Mouse (Mus musculus): Measurements from ENCODE around the gene 1600002K03Rik. TPM values are rescaled to one million over a fixed set of nuclear protein-coding genes. Genes with fewer than 3 reads are reported as not detected.

Gene 1600002K03Rik
- polyA plus RNA-seq, 1 experiment: 7.6 TPM

GRCm38 (mm10) chr10:80139975-80140665 is 32.6 kb upstream of the 1600002K03Rik start:
- Histone ChIP-seq H3K36me3 (ENCODE audit: control insufficient read depth, insufficient read depth, low read length, poor library complexity, severe bottlenecking) (peaks cover 15% of the 10 kb centered on the region), H3K27me3 (ENCODE audit: control insufficient read depth, insufficient read depth, low read length, poor library complexity, severe bottlenecking) (no peaks in the 10 kb centered on the region), H3K9me3 (replicated peaks; ENCODE audit: control insufficient read depth, insufficient read depth, low read length, poor library complexity, severe bottlenecking) (no peaks in the 10 kb centered on the region), H3K27ac (ENCODE audit: insufficient read depth, low read length) (0 out of 2 replicates have a peak overlapping the region, but pooled peaks have one; percentile 4), H3K4me3 (ENCODE audit: low read depth, low read length) (no peak overlapping the region), H3K4me1 (ENCODE audit: control insufficient read depth, insufficient read depth, low read length) (no peaks in the 10 kb centered on the region), H3K9ac (ENCODE audit: low read depth, poor library complexity, severe bottlenecking) (no peak overlapping the region)
- TF ChIP-seq CTCF (IDR thresholded peaks at IDR 0.05; ENCODE audit: low read depth, low read length): no peak
- TF ChIP-seq EP300 (IDR thresholded peaks at IDR 0.05; ENCODE audit: insufficient read depth, low read depth, low read length): no peak
- TF ChIP-seq POLR2A (IDR thresholded peaks at IDR 0.05; ENCODE audit: insufficient read depth, low read length): no peak

DNA sequence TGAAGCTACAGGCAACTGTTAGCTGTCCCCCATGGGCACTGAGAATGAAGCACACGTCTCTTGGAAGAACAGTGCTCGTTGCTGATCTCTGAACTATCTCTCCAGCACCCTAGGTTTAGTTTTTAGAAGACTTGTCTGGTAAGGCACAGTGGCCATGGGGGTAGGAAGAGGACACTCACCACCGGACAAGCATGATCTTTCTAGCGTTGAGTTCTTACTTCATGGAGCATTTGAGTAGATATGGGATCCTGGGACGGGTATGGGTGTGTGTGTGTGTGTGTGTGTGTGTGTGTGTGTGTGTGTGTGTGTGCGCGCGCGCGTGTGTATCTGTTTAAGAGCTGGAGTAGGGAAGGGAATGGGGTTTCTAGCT is 32.1 kb upstream of the 1600002K03Rik start, which contains the start of gene Cbarp:
TSS of gene Cbarp (minus strand) at position 170 of the 370 bp plus-strand sequence.
- Histone ChIP-seq H3K36me3 (ENCODE audit: control insufficient read depth, insufficient read depth, low read length, poor library complexity, severe bottlenecking) (peaks cover 17% of the 10 kb centered on the region), H3K27me3 (ENCODE audit: control insufficient read depth, insufficient read depth, low read length, poor library complexity, severe bottlenecking) (no peaks in the 10 kb centered on the region), H3K4me3 (ENCODE audit: low read depth, low read length) (peak within 1 kb of the TSS; percentile 59), H3K4me1 (ENCODE audit: control insufficient read depth, insufficient read depth, low read length) (no peaks in the 10 kb centered on the region), H3K9ac (ENCODE audit: low read depth, poor library complexity, severe bottlenecking) (peak within 1 kb of the TSS; percentile 48), H3K27ac (ENCODE audit: insufficient read depth, low read length) (peak within 1 kb of the TSS; percentile 4; the same call in 1 of the 2 replicates), H3K9me3 (replicated peaks; ENCODE audit: control insufficient read depth, insufficient read depth, low read length, poor library complexity, severe bottlenecking) (no peaks in the 10 kb centered on the region)
- TF ChIP-seq POLR2A (IDR thresholded peaks at IDR 0.05; ENCODE audit: insufficient read depth, low read length) (no peak), EP300 (IDR thresholded peaks at IDR 0.05; ENCODE audit: insufficient read depth, low read depth, low read length) (no peak), CTCF (IDR thresholded peaks at IDR 0.05; ENCODE audit: low read depth, low read length) (no peak)

- Histone ChIP-seq H3K27me3 (ENCODE audit: control insufficient read depth, insufficient read depth, low read length, poor library complexity, severe bottlenecking) (no peaks in the 10 kb centered on the region), H3K4me3 (ENCODE audit: low read depth, low read length) (peak overlapping the region; percentile 59), H3K36me3 (ENCODE audit: control insufficient read depth, insufficient read depth, low read length, poor library complexity, severe bottlenecking) (peaks cover 17% of the 10 kb centered on the region), H3K9ac (ENCODE audit: low read depth, poor library complexity, severe bottlenecking) (peak overlapping the region; percentile 23), H3K27ac (ENCODE audit: insufficient read depth, low read length) (peak overlapping the region; percentile 3; the same call in 1 of the 2 replicates), H3K4me1 (ENCODE audit: control insufficient read depth, insufficient read depth, low read length) (no peaks in the 10 kb centered on the region), H3K9me3 (replicated peaks; ENCODE audit: control insufficient read depth, insufficient read depth, low read length, poor library complexity, severe bottlenecking) (no peaks in the 10 kb centered on the region)
- TF ChIP-seq CTCF (IDR thresholded peaks at IDR 0.05; ENCODE audit: low read depth, low read length): peak; percentile 70
- TF ChIP-seq EP300 (IDR thresholded peaks at IDR 0.05; ENCODE audit: insufficient read depth, low read depth, low read length): peak; percentile 55; the same call in 1 of the 2 replicates
- TF ChIP-seq POLR2A (IDR thresholded peaks at IDR 0.05; ENCODE audit: insufficient read depth, low read length): no peak
These were observed 31.5 kb upstream of the 1600002K03Rik start for GRCm38 (mm10) chr10:80141243-80141642.

GRCm38 (mm10) chr10:80141786-80142529 is 30.8 kb upstream of the 1600002K03Rik start:
- H3K27me3 ChIP-seq (ENCODE audit: control insufficient read depth, insufficient read depth, low read length, poor library complexity, severe bottlenecking): no peaks in the 10 kb centered on the region
- H3K4me1 ChIP-seq (ENCODE audit: control insufficient read depth, insufficient read depth, low read length): no peaks in the 10 kb centered on the region
- H3K36me3 ChIP-seq (ENCODE audit: control insufficient read depth, insufficient read depth, low read length, poor library complexity, severe bottlenecking): peaks cover 17% of the 10 kb centered on the region
- H3K9me3 ChIP-seq (replicated peaks; ENCODE audit: control insufficient read depth, insufficient read depth, low read length, poor library complexity, severe bottlenecking): no peaks in the 10 kb centered on the region
- 0 out of 2 replicates have a peak overlapping the region, but pooled peaks have one; percentile 15 for H3K27ac ChIP-seq (ENCODE audit: insufficient read depth, low read length)
- TF ChIP-seq POLR2A (IDR thresholded peaks at IDR 0.05; ENCODE audit: insufficient read depth, low read length) (peak; percentile 32), EP300 (IDR thresholded peaks at IDR 0.05; ENCODE audit: insufficient read depth, low read depth, low read length) (0 out of 2 replicates have a peak, but pooled peaks have one; percentile 2), CTCF (IDR thresholded peaks at IDR 0.05; ENCODE audit: low read depth, low read length) (no peak)
- H3K4me3 ChIP-seq (ENCODE audit: low read depth, low read length): peak overlapping the region; percentile 91
- peak overlapping the region; percentile 88 for H3K9ac ChIP-seq (ENCODE audit: low read depth, poor library complexity, severe bottlenecking)

- no peak for TF ChIP-seq POLR2A (IDR thresholded peaks at IDR 0.05; ENCODE audit: insufficient read depth, low read length)
- 0 out of 2 replicates have a peak, but pooled peaks have one; percentile 3 for TF ChIP-seq EP300 (IDR thresholded peaks at IDR 0.05; ENCODE audit: insufficient read depth, low read depth, low read length)
- no peak for TF ChIP-seq CTCF (IDR thresholded peaks at IDR 0.05; ENCODE audit: low read depth, low read length)
- peak overlapping the region; percentile 91 for H3K4me3 ChIP-seq (ENCODE audit: low read depth, low read length)
- peaks cover 17% of the 10 kb centered on the region for H3K36me3 ChIP-seq (ENCODE audit: control insufficient read depth, insufficient read depth, low read length, poor library complexity, severe bottlenecking)
- no peaks in the 10 kb centered on the region for H3K9me3 ChIP-seq (replicated peaks; ENCODE audit: control insufficient read depth, insufficient read depth, low read length, poor library complexity, severe bottlenecking)
- H3K9ac ChIP-seq (ENCODE audit: low read depth, poor library complexity, severe bottlenecking): peak overlapping the region; percentile 88
- no peaks in the 10 kb centered on the region for H3K27me3 ChIP-seq (ENCODE audit: control insufficient read depth, insufficient read depth, low read length, poor library complexity, severe bottlenecking)
- H3K4me1 ChIP-seq (ENCODE audit: control insufficient read depth, insufficient read depth, low read length): no peaks in the 10 kb centered on the region
- H3K27ac ChIP-seq (ENCODE audit: insufficient read depth, low read length): 0 out of 2 replicates have a peak overlapping the region, but pooled peaks have one; percentile 15
These were observed 30.2 kb upstream of the 1600002K03Rik start for GRCm38 (mm10) chr10:80142530-80142925.

Measured in ES-Bruce4 (cell line).